Mouse (Mus musculus) liver, embryonic 15.5 days (tissue): ENCODE measurements around the gene Zfr2. TPM values are rescaled to one million over a fixed set of nuclear protein-coding genes. Genes with fewer than 3 reads are reported as not detected.

ENCODE experiments used
- ATAC-seq: fragments of 200-750 bp; cut with Nextera tagmentation; 2 replicates; pipeline ENCODE4 v1.8.0; 2017; ENCODE audit warnings: moderate number of reproducible peaks, mild to moderate bottlenecking, moderate library complexity; ENCODE audit not compliant: insufficient read depth
- H3K27ac ChIP-seq: fragments of 300-500 bp; sonication (generic); replicated peaks from 2 replicates; pipeline ENCODE4 v1.5.1; 2015; ENCODE audit warnings: mild to moderate bottlenecking, inconsistent platforms
- H3K27me3 ChIP-seq: fragments of 300-500 bp; sonication (generic); 2 replicates; pipeline ENCODE4 v1.6.1; 2015; ENCODE audit warnings: mild to moderate bottlenecking, inconsistent platforms
- H3K36me3 ChIP-seq: fragments of 300-500 bp; sonication (generic); replicated peaks from 2 replicates; pipeline ENCODE4 v1.6.1; 2015; ENCODE audit warnings: moderate library complexity, mild to moderate bottlenecking, inconsistent platforms
- H3K4me1 ChIP-seq: fragments of 300-500 bp; sonication (generic); replicated peaks from 2 replicates; pipeline ENCODE4 v1.6.1; 2015; ENCODE audit warnings: inconsistent platforms
- H3K4me2 ChIP-seq: fragments of 300-500 bp; sonication (generic); 2 replicates; pipeline ENCODE4 v1.6.1; 2015; ENCODE audit warnings: moderate library complexity, mild to moderate bottlenecking, inconsistent platforms
- H3K4me3 ChIP-seq: fragments of 300-500 bp; sonication (generic); replicated peaks from 2 replicates; pipeline ENCODE4 v1.5.1; 2015; ENCODE audit warnings: mild to moderate bottlenecking, inconsistent platforms
- H3K9ac ChIP-seq: fragments of 300-500 bp; sonication (generic); 2 replicates; pipeline ENCODE4 v1.6.1; 2015; ENCODE audit warnings: moderate library complexity, mild to moderate bottlenecking, inconsistent platforms
- H3K9me3 ChIP-seq: fragments of 300-500 bp; sonication (generic); replicated peaks from 2 replicates; pipeline ENCODE4 v1.6.1; 2016; ENCODE audit warnings: inconsistent platforms
- WGBS: fragments of 180-500 bp; shearing (Covaris S2); methylation state at CpG from one replicate; pipeline ENCODE4 v1.1.7; 2015; ENCODE audit warnings: mixed read lengths; ENCODE audit not compliant: insufficient replicate concordance; 5-methylcytosine and 5-hydroxymethylcytosine counted together
- polyA plus RNA-seq: library from polyadenylated mRNA; unstranded; fragments of >200 nt; fragmentation: Nextera tagmentation; extraction: Ambion mirVana; gene quantifications from 2 replicates; pipeline ENCODE4 v1.2.1, GENCODE M21; 2015

Gene Zfr2
- polyA plus RNA-seq, 1 experiment from 2014 or later, result 0.31 TPM

GRCm38 (mm10) chr10:81272356-81272755, 39.4 kb downstream of the Zfr2 start:
- Histone ChIP-seq H3K9me3 (no peaks in the 10 kb centered on the region), H3K9ac (no peak overlapping the region), H3K4me1 (peaks cover 22% of the 10 kb centered on the region), H3K4me2 (no peak overlapping the region), H3K4me3 (no peak overlapping the region), H3K27ac (no peak overlapping the region), H3K36me3 (peaks cover 36% of the 10 kb centered on the region), H3K27me3 (no peaks in the 10 kb centered on the region)
- WGBS, result 88% methylated on average over 21 of the region's 21 CpGs
- no peak for ATAC-seq

GRCm38 (mm10) chr10:81273842-81274241, 40.9 kb downstream of the Zfr2 start:
- ATAC-seq, result no peak
- WGBS, result 85% methylated on average over 19 of the region's 19 CpGs
- no peak overlapping the region for H3K4me3 ChIP-seq

GRCm38 (mm10) chr10:81277676-81278075, 44.7 kb downstream of the Zfr2 start:
- Histone ChIP-seq H3K9me3 (no peaks in the 10 kb centered on the region), H3K4me2 (no peak overlapping the region), H3K4me1 (no peaks in the 10 kb centered on the region), H3K9ac (no peak overlapping the region), H3K27me3 (peaks cover 34% of the 10 kb centered on the region), H3K36me3 (peaks cover 13% of the 10 kb centered on the region), H3K27ac (no peak overlapping the region), H3K4me3 (no peak overlapping the region)
- no peak for ATAC-seq
- 71% methylated on average over 22 of the region's 22 CpGs for WGBS

More at GRCm38 (mm10) chr10:81273842-81274241, 40.9 kb downstream of the Zfr2 start:
- Histone ChIP-seq H3K27me3 (no peaks in the 10 kb centered on the region), H3K36me3 (peaks cover 36% of the 10 kb centered on the region), H3K9ac (no peak overlapping the region), H3K9me3 (no peaks in the 10 kb centered on the region), H3K4me1 (peaks cover 7% of the 10 kb centered on the region), H3K4me2 (no peak overlapping the region), H3K27ac (no peak overlapping the region)

- Histone ChIP-seq H3K36me3 (no peaks in the 10 kb centered on the region), H3K9ac (no peak overlapping the region), H3K4me1 (no peaks in the 10 kb centered on the region), H3K4me3 (no peak overlapping the region), H3K4me2 (no peak overlapping the region), H3K27ac (no peak overlapping the region), H3K27me3 (peaks cover 52% of the 10 kb centered on the region), H3K9me3 (no peaks in the 10 kb centered on the region)
- WGBS, result 29% methylated on average over 10 of the region's 10 CpGs
- no peak for ATAC-seq
These were observed 46.5 kb downstream of the Zfr2 start for GRCm38 (mm10) chr10:81279496-81279895.

GRCm38 (mm10) chr10:81284189-81284588, 51.2 kb downstream of the Zfr2 start:
- no peak overlapping the region for H3K9ac ChIP-seq
- H3K4me1 ChIP-seq, result peaks cover 33% of the 10 kb centered on the region
- no peak overlapping the region for H3K27ac ChIP-seq
- no peak overlapping the region for H3K4me3 ChIP-seq
- 59% methylated on average over 6 of the region's 6 CpGs for WGBS
- H3K9me3 ChIP-seq, result no peaks in the 10 kb centered on the region
- ATAC-seq, result no peak
- H3K27me3 ChIP-seq, result peaks cover 86% of the 10 kb centered on the region
- no peaks in the 10 kb centered on the region for H3K36me3 ChIP-seq
- H3K4me2 ChIP-seq, result no peak overlapping the region

- Histone ChIP-seq H3K27me3 (peaks cover 81% of the 10 kb centered on the region), H3K9me3 (no peaks in the 10 kb centered on the region), H3K9ac (no peak overlapping the region), H3K4me2 (peak overlapping the region; percentile 77; the same call in 1 of the 2 replicates), H3K4me3 (peak overlapping the region; percentile 47; the same call in 1 of the 2 replicates), H3K4me1 (peaks cover 37% of the 10 kb centered on the region), H3K36me3 (no peaks in the 10 kb centered on the region), H3K27ac (no peak overlapping the region)
- 19% methylated on average over 17 of the region's 17 CpGs for WGBS
- no peak for ATAC-seq
These were observed 51.8 kb downstream of the Zfr2 start for GRCm38 (mm10) chr10:81284719-81285118.

- H3K9ac ChIP-seq, result peak overlapping the region; percentile 47
- H3K27me3 ChIP-seq, result peaks cover 80% of the 10 kb centered on the region
- H3K4me2 ChIP-seq, result peak overlapping the region; percentile 77
- H3K36me3 ChIP-seq, result no peaks in the 10 kb centered on the region
- peak overlapping the region; percentile 47 for H3K4me3 ChIP-seq
- H3K9me3 ChIP-seq, result no peaks in the 10 kb centered on the region
- no peak overlapping the region for H3K27ac ChIP-seq
- WGBS, result 2% methylated on average over 54 of the region's 54 CpGs
- peak; percentile 65 for ATAC-seq
- H3K4me1 ChIP-seq, result peaks cover 48% of the 10 kb centered on the region
These were observed 52.9 kb downstream of the Zfr2 start for GRCm38 (mm10) chr10:81285694-81286450.

- no peaks in the 10 kb centered on the region for H3K9me3 ChIP-seq
- peaks cover 55% of the 10 kb centered on the region for H3K4me1 ChIP-seq
- peak overlapping the region; percentile 77 for H3K4me2 ChIP-seq
- H3K4me3 ChIP-seq, result no peak overlapping the region
- H3K9ac ChIP-seq, result no peak overlapping the region
- WGBS, result 34% methylated on average over 6 of the region's 6 CpGs
- H3K27ac ChIP-seq, result no peak overlapping the region
- no peak for ATAC-seq
- no peaks in the 10 kb centered on the region for H3K36me3 ChIP-seq
- H3K27me3 ChIP-seq, result peaks cover 76% of the 10 kb centered on the region
These were observed 53.6 kb downstream of the Zfr2 start for GRCm38 (mm10) chr10:81286586-81286985.

- no peaks in the 10 kb centered on the region for H3K9me3 ChIP-seq
- no peaks in the 10 kb centered on the region for H3K36me3 ChIP-seq
- no peak for ATAC-seq
- H3K27me3 ChIP-seq, result peaks cover 69% of the 10 kb centered on the region
- no peak overlapping the region for H3K9ac ChIP-seq
- peaks cover 65% of the 10 kb centered on the region for H3K4me1 ChIP-seq
- 57% methylated on average over 8 of the region's 8 CpGs for WGBS
- H3K4me3 ChIP-seq, result no peak overlapping the region
- no peak overlapping the region for H3K27ac ChIP-seq
- no peak overlapping the region for H3K4me2 ChIP-seq
These were observed 54.7 kb downstream of the Zfr2 start for GRCm38 (mm10) chr10:81287513-81288157.

GRCm38 (mm10) chr10:81288601-81289000, 55.6 kb downstream of the Zfr2 start:
- no peaks in the 10 kb centered on the region for H3K36me3 ChIP-seq
- no peak overlapping the region for H3K27ac ChIP-seq
- H3K9ac ChIP-seq, result no peak overlapping the region
- 19% methylated on average over 6 of the region's 6 CpGs for WGBS
- H3K4me3 ChIP-seq, result no peak overlapping the region
- H3K9me3 ChIP-seq, result no peaks in the 10 kb centered on the region
- peaks cover 72% of the 10 kb centered on the region for H3K4me1 ChIP-seq
- H3K4me2 ChIP-seq, result no peak overlapping the region
- H3K27me3 ChIP-seq, result peaks cover 59% of the 10 kb centered on the region
- no peak for ATAC-seq

GRCm38 (mm10) chr10:81289278-81289677, 56.3 kb downstream of the Zfr2 start:
- Histone ChIP-seq H3K36me3 (no peaks in the 10 kb centered on the region), H3K9me3 (no peaks in the 10 kb centered on the region), H3K9ac (no peak overlapping the region), H3K27ac (no peak overlapping the region), H3K4me3 (no peak overlapping the region), H3K27me3 (peaks cover 52% of the 10 kb centered on the region), H3K4me2 (no peak overlapping the region), H3K4me1 (peaks cover 79% of the 10 kb centered on the region)
- WGBS, result 6% methylated on average over 7 of the region's 7 CpGs
- no peak for ATAC-seq
